Mouse (Mus musculus): ENCODE data around the gene Espn. TPM values are rescaled to one million over a fixed set of nuclear protein-coding genes. Genes with fewer than 3 reads are reported as not detected.

Gene Espn
- total and polyA plus RNA-seq, 3 experiments = 4.3 to 48.0 (median 9.3) TPM

- no peak for TF ChIP-seq TAL1 (conservative IDR thresholded peaks at IDR 0.05; ENCODE audit: low read depth, low read length)
- no peak for TF ChIP-seq POLR2AphosphoS5 (IDR thresholded peaks at IDR 0.05; ENCODE audit: insufficient replicate concordance, low read depth, low read length)
- TF ChIP-seq GATA1 (IDR thresholded peaks at IDR 0.05; ENCODE audit: borderline replicate concordance, low read length) = no peak
- no peak for TF ChIP-seq GATA2 (IDR thresholded peaks at IDR 0.05; ENCODE audit: borderline replicate concordance, low read depth, low read length)
- TF ChIP-seq CTCF (IDR thresholded peaks at IDR 0.05; ENCODE audit: low read depth, low read length) = no peak
- H3K9me3 ChIP-seq (replicated peaks) = peaks cover 4% of the 10 kb centered on the region
- peaks cover 58% of the 10 kb centered on the region for H3K4me1 ChIP-seq (ENCODE audit: insufficient read depth, low read depth, low read length)
- H3K4me3 ChIP-seq (ENCODE audit: low read depth, low read length) = peak overlapping the region; percentile 87
- ATAC-seq (ENCODE audit: extremely low read depth, insufficient number of reproducible peaks, low FRiP score, poor library complexity, severe bottlenecking) = no peak
- no peak for DNase-seq (ENCODE audit: low spot score)
- H3K36me3 ChIP-seq (replicated peaks) = peaks cover 24% of the 10 kb centered on the region
- H3K27me3 ChIP-seq (ENCODE audit: insufficient read depth, low read length) = no peaks in the 10 kb centered on the region
Observed at GRCm38 (mm10) chr4:152177174-152177536, 25.0 kb upstream of the Espn start.

- DNase-seq (ENCODE audit: low spot score) = no peak
- Histone ChIP-seq H3K36me3 (replicated peaks) (peaks cover 19% of the 10 kb centered on the region), H3K4me1 (ENCODE audit: insufficient read depth, low read depth, low read length) (peaks cover 57% of the 10 kb centered on the region), H3K27me3 (ENCODE audit: insufficient read depth, low read length) (no peaks in the 10 kb centered on the region), H3K4me3 (ENCODE audit: low read depth, low read length) (no peak overlapping the region; the same call in 1 of the 2 replicates), H3K9me3 (replicated peaks) (peaks cover 4% of the 10 kb centered on the region)
- ATAC-seq (ENCODE audit: extremely low read depth, insufficient number of reproducible peaks, low FRiP score, poor library complexity, severe bottlenecking) = no peak
- no peak for TF ChIP-seq GATA1 (IDR thresholded peaks at IDR 0.05; ENCODE audit: borderline replicate concordance, low read length)
- no peak for TF ChIP-seq CTCF (IDR thresholded peaks at IDR 0.05; ENCODE audit: low read depth, low read length)
- no peak for TF ChIP-seq POLR2AphosphoS5 (IDR thresholded peaks at IDR 0.05; ENCODE audit: insufficient replicate concordance, low read depth, low read length)
- TF ChIP-seq TAL1 (conservative IDR thresholded peaks at IDR 0.05; ENCODE audit: low read depth, low read length) = no peak
- TF ChIP-seq GATA2 (IDR thresholded peaks at IDR 0.05; ENCODE audit: borderline replicate concordance, low read depth, low read length) = no peak
Observed at GRCm38 (mm10) chr4:152176638-152177037, 24.5 kb upstream of the Espn start.

DNA sequence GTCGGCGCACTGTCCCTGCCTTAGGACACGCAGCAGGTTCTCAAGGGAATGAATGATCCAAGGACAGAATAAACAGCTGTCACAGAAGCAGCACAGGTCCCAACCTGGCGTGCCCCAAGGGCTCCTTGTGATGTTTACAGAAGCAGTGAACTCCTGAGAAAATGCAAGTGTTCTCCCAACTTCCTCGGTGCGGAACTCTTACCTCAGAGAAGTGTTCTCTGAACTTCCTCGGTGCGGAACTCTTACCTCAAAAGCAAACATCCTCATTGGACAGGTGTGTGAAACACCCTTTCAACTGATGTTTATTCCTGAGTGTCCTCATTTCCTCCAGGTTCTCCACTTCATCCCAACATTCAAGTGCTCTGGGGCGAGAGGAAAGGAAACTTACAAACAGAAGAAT lies 21.8 kb upstream of the Espn start:
- ATAC-seq (ENCODE audit: extremely low read depth, insufficient number of reproducible peaks, low FRiP score, poor library complexity, severe bottlenecking) (no peak), DNase-seq (ENCODE audit: low spot score) (no peak)
- Histone ChIP-seq H3K4me1 (ENCODE audit: insufficient read depth, low read depth, low read length) (peaks cover 30% of the 10 kb centered on the region), H3K9me3 (replicated peaks) (peaks cover 6% of the 10 kb centered on the region), H3K27me3 (ENCODE audit: insufficient read depth, low read length) (peaks cover 8% of the 10 kb centered on the region; the same call in 1 of the 2 replicates), H3K36me3 (replicated peaks) (no peaks in the 10 kb centered on the region), H3K4me3 (ENCODE audit: low read depth, low read length) (no peak overlapping the region)
- TF ChIP-seq TAL1 (conservative IDR thresholded peaks at IDR 0.05; ENCODE audit: low read depth, low read length) = no peak
- TF ChIP-seq POLR2AphosphoS5 (IDR thresholded peaks at IDR 0.05; ENCODE audit: insufficient replicate concordance, low read depth, low read length) = no peak
- TF ChIP-seq CTCF (IDR thresholded peaks at IDR 0.05; ENCODE audit: low read depth, low read length) = no peak
- no peak for TF ChIP-seq GATA2 (IDR thresholded peaks at IDR 0.05; ENCODE audit: borderline replicate concordance, low read depth, low read length)
- TF ChIP-seq GATA1 (IDR thresholded peaks at IDR 0.05; ENCODE audit: borderline replicate concordance, low read length) = no peak

DNA sequence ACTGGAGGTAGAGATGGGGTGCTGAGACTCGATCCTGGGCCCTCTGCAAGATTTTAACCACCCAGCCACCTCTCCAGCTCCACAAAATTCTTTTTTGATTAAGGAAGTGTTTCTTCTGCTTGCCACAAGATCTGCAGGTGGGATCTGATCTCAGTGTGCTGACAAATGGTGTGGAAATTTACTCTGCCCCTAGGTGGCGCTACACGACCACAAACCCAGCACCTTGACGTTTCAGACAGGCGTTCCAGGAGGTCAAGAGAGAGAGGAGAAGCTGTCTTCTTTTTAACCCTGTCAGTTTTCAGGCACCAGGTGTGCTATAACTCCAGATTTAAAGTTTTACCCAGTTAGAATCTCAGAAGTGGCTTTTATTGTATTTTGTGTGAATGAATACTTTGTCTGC lies 20.9 kb upstream of the Espn start:
- no peaks in the 10 kb centered on the region for H3K36me3 ChIP-seq (replicated peaks)
- ATAC-seq (ENCODE audit: extremely low read depth, insufficient number of reproducible peaks, low FRiP score, poor library complexity, severe bottlenecking) = 0 out of 2 replicates have a peak, but pooled peaks have one; percentile 23
- TF ChIP-seq CTCF (IDR thresholded peaks at IDR 0.05; ENCODE audit: low read depth, low read length) = peak; percentile 49; the same call in 1 of the 2 replicates
- TF ChIP-seq TAL1 (conservative IDR thresholded peaks at IDR 0.05; ENCODE audit: low read depth, low read length) = no peak
- TF ChIP-seq GATA1 (IDR thresholded peaks at IDR 0.05; ENCODE audit: borderline replicate concordance, low read length) = no peak
- no peak for TF ChIP-seq GATA2 (IDR thresholded peaks at IDR 0.05; ENCODE audit: borderline replicate concordance, low read depth, low read length)
- TF ChIP-seq POLR2AphosphoS5 (IDR thresholded peaks at IDR 0.05; ENCODE audit: insufficient replicate concordance, low read depth, low read length) = no peak

DNA sequence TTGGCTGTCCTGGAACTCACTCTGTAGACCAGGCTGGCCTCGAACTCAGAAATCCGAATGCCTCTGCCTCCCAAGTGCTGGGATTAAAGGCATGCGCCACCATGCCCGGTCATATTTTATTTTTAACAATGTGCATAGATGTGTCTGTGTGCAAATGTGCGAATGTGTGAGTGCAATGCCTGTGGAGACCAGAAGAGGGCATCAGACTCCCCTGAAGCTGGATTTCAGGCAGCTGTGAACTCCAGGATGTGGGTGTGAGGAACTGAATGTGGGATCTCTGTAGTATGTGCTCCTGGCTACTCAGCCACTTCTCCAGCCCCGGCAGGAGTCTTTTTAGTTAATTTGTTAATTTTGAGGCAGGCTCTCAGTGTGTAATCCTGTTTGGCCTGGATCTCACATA lies 19.4 kb upstream of the Espn start:
- no peak overlapping the region for H3K4me3 ChIP-seq (ENCODE audit: low read depth, low read length)
- DNase-seq (ENCODE audit: low spot score) (no peak), ATAC-seq (ENCODE audit: extremely low read depth, insufficient number of reproducible peaks, low FRiP score, poor library complexity, severe bottlenecking) (no peak)
- H3K36me3 ChIP-seq (replicated peaks) = no peaks in the 10 kb centered on the region
- TF ChIP-seq CTCF (IDR thresholded peaks at IDR 0.05; ENCODE audit: low read depth, low read length) (peak; percentile 47; the same call in 1 of the 2 replicates), POLR2AphosphoS5 (IDR thresholded peaks at IDR 0.05; ENCODE audit: insufficient replicate concordance, low read depth, low read length) (no peak)
- H3K27me3 ChIP-seq (ENCODE audit: insufficient read depth, low read length) = peaks cover 12% of the 10 kb centered on the region; the same call in 1 of the 2 replicates
- peaks cover 11% of the 10 kb centered on the region for H3K4me1 ChIP-seq (ENCODE audit: insufficient read depth, low read depth, low read length)
- H3K9me3 ChIP-seq (replicated peaks) = peaks cover 6% of the 10 kb centered on the region

More for the DNA sequence above, 20.9 kb upstream of the Espn start:
- Histone ChIP-seq H3K4me1 (ENCODE audit: insufficient read depth, low read depth, low read length) (peaks cover 22% of the 10 kb centered on the region), H3K27me3 (ENCODE audit: insufficient read depth, low read length) (peaks cover 12% of the 10 kb centered on the region; the same call in 1 of the 2 replicates), H3K4me3 (ENCODE audit: low read depth, low read length) (no peak overlapping the region), H3K9me3 (replicated peaks) (peaks cover 6% of the 10 kb centered on the region)
- no peak for DNase-seq (ENCODE audit: low spot score)

DNA sequence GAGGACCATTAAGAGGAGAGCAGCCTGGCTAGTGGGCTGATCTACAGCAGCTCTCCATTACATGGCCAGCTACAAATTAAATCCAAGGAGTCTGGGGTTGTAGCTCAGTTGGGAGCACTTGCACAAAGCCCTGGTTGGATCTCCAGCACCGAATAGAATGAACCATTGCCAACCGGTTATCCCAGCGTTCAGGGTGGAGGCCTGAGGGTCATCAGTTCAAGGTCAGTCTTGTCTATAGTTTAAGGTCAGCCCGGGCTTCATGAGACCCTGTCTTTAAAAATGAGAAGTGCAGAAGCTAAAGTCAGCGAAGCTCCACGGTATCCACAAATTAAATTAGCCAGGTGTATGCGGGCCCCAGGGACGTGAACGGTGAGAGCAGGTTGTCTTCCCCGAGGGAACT lies 18.1 kb upstream of the Espn start:
- H3K9me3 ChIP-seq (replicated peaks) = peaks cover 6% of the 10 kb centered on the region
- DNase-seq (ENCODE audit: low spot score) (no peak), ATAC-seq (ENCODE audit: extremely low read depth, insufficient number of reproducible peaks, low FRiP score, poor library complexity, severe bottlenecking) (no peak)
- peaks cover 12% of the 10 kb centered on the region; the same call in 1 of the 2 replicates for H3K27me3 ChIP-seq (ENCODE audit: insufficient read depth, low read length)
- H3K4me1 ChIP-seq (ENCODE audit: insufficient read depth, low read depth, low read length) = peaks cover 9% of the 10 kb centered on the region
- TF ChIP-seq CTCF (IDR thresholded peaks at IDR 0.05; ENCODE audit: low read depth, low read length) (no peak), GATA1 (IDR thresholded peaks at IDR 0.05; ENCODE audit: borderline replicate concordance, low read length) (no peak), POLR2AphosphoS5 (IDR thresholded peaks at IDR 0.05; ENCODE audit: insufficient replicate concordance, low read depth, low read length) (no peak), TAL1 (conservative IDR thresholded peaks at IDR 0.05; ENCODE audit: low read depth, low read length) (no peak), GATA2 (IDR thresholded peaks at IDR 0.05; ENCODE audit: borderline replicate concordance, low read depth, low read length) (no peak)
- H3K4me3 ChIP-seq (ENCODE audit: low read depth, low read length) = no peak overlapping the region
- H3K36me3 ChIP-seq (replicated peaks) = no peaks in the 10 kb centered on the region

All from G1E (cell line).